Mouse (Mus musculus) forebrain, embryonic 12.5 days (tissue): ENCODE measurements at regions not wholly inside any gene's neighbourhood (a gene's known extent, or its start where the extent isn't known, plus 50 kb on each side); places are given as distances from the start of the nearest gene placed in this dataset.
A peak's percentile ranks its signal among the peaks of the same experiment; 100 is the strongest.

Experiments
- ATAC-seq: fragments of 200-750 bp; cut with Nextera tagmentation; 2 replicates; pipeline ENCODE4 v1.8.0; 2017; ENCODE audit warnings: moderate TSS enrichment; ENCODE audit not compliant: low FRiP score
- H3K27ac ChIP-seq: fragments of 300-500 bp; sonication (generic); 2 replicates; pipeline ENCODE4 v1.5.1; 2016; ENCODE audit warnings: mild to moderate bottlenecking
- H3K27me3 ChIP-seq: fragments of 300-500 bp; sonication (generic); 2 replicates; pipeline ENCODE4 v1.6.1; 2016; ENCODE audit warnings: mild to moderate bottlenecking
- H3K36me3 ChIP-seq: fragments of 300-500 bp; sonication (generic); replicated peaks from 2 replicates; pipeline ENCODE4 v1.6.1; 2016; ENCODE audit warnings: mild to moderate bottlenecking
- H3K4me1 ChIP-seq: fragments of 300-500 bp; sonication (generic); 2 replicates; pipeline ENCODE4 v1.6.1; 2016
- H3K4me2 ChIP-seq: fragments of 300-500 bp; sonication (generic); 2 replicates; pipeline ENCODE4 v1.6.1; 2016; ENCODE audit warnings: mild to moderate bottlenecking, moderate library complexity
- H3K4me3 ChIP-seq: fragments of 300-500 bp; sonication (generic); replicated peaks from 2 replicates; pipeline ENCODE4 v1.5.1; 2016; ENCODE audit warnings: mild to moderate bottlenecking
- H3K9ac ChIP-seq: fragments of 300-500 bp; sonication (generic); 2 replicates; pipeline ENCODE4 v1.6.1; 2016; ENCODE audit warnings: mild to moderate bottlenecking
- H3K9me3 ChIP-seq: fragments of 300-500 bp; sonication (generic); 2 replicates; pipeline ENCODE4 v1.6.1; 2016
- WGBS: fragments of 180-500 bp; shearing (Covaris S2); methylation state at CpG from one replicate; pipeline ENCODE4 v1.1.7; 2016; 5-methylcytosine and 5-hydroxymethylcytosine counted together

- H3K4me1 ChIP-seq, result peaks cover 9% of the 10 kb centered on the region
- no peaks in the 10 kb centered on the region for H3K27me3 ChIP-seq
- ATAC-seq, result no peak
- H3K27ac ChIP-seq, result no peak overlapping the region
- H3K36me3 ChIP-seq, result no peaks in the 10 kb centered on the region
- WGBS, result 78% methylated on average over 6 of the region's 6 CpGs
- H3K4me3 ChIP-seq, result no peak overlapping the region
- H3K4me2 ChIP-seq, result no peak overlapping the region
- no peak overlapping the region for H3K9ac ChIP-seq
- no peaks in the 10 kb centered on the region for H3K9me3 ChIP-seq
Observed at GRCm38 (mm10) chr6:111917248-111917721, 356.3 kb upstream of the Lmcd1 start.

- Histone ChIP-seq H3K9ac (no peak overlapping the region), H3K27ac (no peak overlapping the region), H3K9me3 (no peaks in the 10 kb centered on the region), H3K4me2 (no peak overlapping the region), H3K4me1 (peaks cover 9% of the 10 kb centered on the region), H3K27me3 (no peaks in the 10 kb centered on the region), H3K4me3 (no peak overlapping the region), H3K36me3 (no peaks in the 10 kb centered on the region)
- no peak for ATAC-seq
- 91% methylated on average over 3 of the region's 3 CpGs for WGBS
Observed at GRCm38 (mm10) chr6:111917868-111918597, 355.5 kb upstream of the Lmcd1 start.

GRCm38 (mm10) chr6:111932596-111932995, 341.0 kb upstream of the Lmcd1 start:
- Histone ChIP-seq H3K9me3 (no peaks in the 10 kb centered on the region), H3K4me3 (no peak overlapping the region), H3K27ac (no peak overlapping the region), H3K36me3 (no peaks in the 10 kb centered on the region), H3K9ac (no peak overlapping the region), H3K4me2 (no peak overlapping the region), H3K4me1 (no peaks in the 10 kb centered on the region), H3K27me3 (no peaks in the 10 kb centered on the region)
- no peak for ATAC-seq
- 73% methylated on average over 2 of the region's 2 CpGs for WGBS

- Histone ChIP-seq H3K27ac (no peak overlapping the region), H3K4me2 (no peak overlapping the region), H3K9me3 (no peaks in the 10 kb centered on the region), H3K4me3 (no peak overlapping the region), H3K4me1 (no peaks in the 10 kb centered on the region), H3K36me3 (no peaks in the 10 kb centered on the region), H3K27me3 (no peaks in the 10 kb centered on the region), H3K9ac (no peak overlapping the region)
- ATAC-seq, result no peak
- WGBS, result 71% methylated on average over 1 of the region's 1 CpGs
Observed at GRCm38 (mm10) chr6:111954401-111954800, 319.2 kb upstream of the Lmcd1 start.

- Histone ChIP-seq H3K27ac (no peak overlapping the region), H3K9ac (no peak overlapping the region), H3K27me3 (no peaks in the 10 kb centered on the region), H3K4me2 (no peak overlapping the region), H3K4me3 (no peak overlapping the region), H3K4me1 (no peaks in the 10 kb centered on the region), H3K36me3 (no peaks in the 10 kb centered on the region), H3K9me3 (no peaks in the 10 kb centered on the region)
- 76% methylated on average over 3 of the region's 3 CpGs for WGBS
- no peak for ATAC-seq
Observed at GRCm38 (mm10) chr6:111965766-111966165, 307.8 kb upstream of the Lmcd1 start.

- ATAC-seq, result no peak
- Histone ChIP-seq H3K27me3 (no peaks in the 10 kb centered on the region), H3K4me1 (no peaks in the 10 kb centered on the region), H3K4me3 (no peak overlapping the region), H3K4me2 (no peak overlapping the region), H3K27ac (no peak overlapping the region), H3K36me3 (no peaks in the 10 kb centered on the region), H3K9ac (no peak overlapping the region), H3K9me3 (no peaks in the 10 kb centered on the region)
- 78% methylated on average over 1 of the region's 1 CpGs for WGBS
Observed at GRCm38 (mm10) chr6:111985452-111985851, 288.1 kb upstream of the Lmcd1 start.

- Histone ChIP-seq H3K4me1 (no peaks in the 10 kb centered on the region), H3K9ac (no peak overlapping the region), H3K4me3 (no peak overlapping the region), H3K9me3 (no peaks in the 10 kb centered on the region), H3K27me3 (no peaks in the 10 kb centered on the region), H3K36me3 (no peaks in the 10 kb centered on the region), H3K27ac (no peak overlapping the region), H3K4me2 (no peak overlapping the region)
- ATAC-seq, result no peak
- 81% methylated on average over 3 of the region's 3 CpGs for WGBS
Observed at GRCm38 (mm10) chr6:111995823-111996222, 277.7 kb upstream of the Lmcd1 start.

GRCm38 (mm10) chr6:112003784-112004471, 269.6 kb upstream of the Lmcd1 start:
- Histone ChIP-seq H3K4me3 (no peak overlapping the region), H3K4me1 (no peaks in the 10 kb centered on the region), H3K36me3 (no peaks in the 10 kb centered on the region), H3K9me3 (no peaks in the 10 kb centered on the region), H3K9ac (no peak overlapping the region), H3K4me2 (no peak overlapping the region), H3K27me3 (no peaks in the 10 kb centered on the region), H3K27ac (no peak overlapping the region)
- 48% methylated on average over 3 of the region's 3 CpGs for WGBS
- peak; percentile 86; the same call in 1 of the 2 replicates for ATAC-seq

- no peak overlapping the region for H3K27ac ChIP-seq
- no peaks in the 10 kb centered on the region for H3K36me3 ChIP-seq
- no peak for ATAC-seq
Observed at GRCm38 (mm10) chr6:112026261-112027205, 247.0 kb upstream of the Lmcd1 start.

GRCm38 (mm10) chr6:112050548-112051184, 222.9 kb upstream of the Lmcd1 start:
- Histone ChIP-seq H3K4me2 (no peak overlapping the region), H3K9me3 (no peaks in the 10 kb centered on the region), H3K9ac (no peak overlapping the region), H3K4me1 (no peaks in the 10 kb centered on the region), H3K36me3 (no peaks in the 10 kb centered on the region), H3K27me3 (no peaks in the 10 kb centered on the region), H3K27ac (no peak overlapping the region), H3K4me3 (no peak overlapping the region)
- 0 out of 2 replicates have a peak, but pooled peaks have one; percentile 41 for ATAC-seq
- WGBS, result 72% methylated on average over 6 of the region's 6 CpGs

More at GRCm38 (mm10) chr6:112026261-112027205, 247.0 kb upstream of the Lmcd1 start:
- H3K9me3 ChIP-seq, result no peaks in the 10 kb centered on the region
- no peak overlapping the region for H3K4me3 ChIP-seq
- WGBS, result 52% methylated on average over 1 of the region's 1 CpGs
- no peaks in the 10 kb centered on the region for H3K27me3 ChIP-seq
- H3K9ac ChIP-seq, result no peak overlapping the region
- H3K4me2 ChIP-seq, result no peak overlapping the region
- no peaks in the 10 kb centered on the region for H3K4me1 ChIP-seq

- 77% methylated on average over 6 of the region's 6 CpGs for WGBS
- ATAC-seq, result no peak
- Histone ChIP-seq H3K9me3 (no peaks in the 10 kb centered on the region), H3K27ac (no peak overlapping the region), H3K27me3 (no peaks in the 10 kb centered on the region), H3K4me2 (no peak overlapping the region), H3K4me3 (no peak overlapping the region), H3K9ac (no peak overlapping the region), H3K4me1 (no peaks in the 10 kb centered on the region), H3K36me3 (no peaks in the 10 kb centered on the region)
Observed at GRCm38 (mm10) chr6:112052193-112052592, 221.4 kb upstream of the Lmcd1 start.

- Histone ChIP-seq H3K4me1 (no peaks in the 10 kb centered on the region), H3K27me3 (no peaks in the 10 kb centered on the region), H3K27ac (no peak overlapping the region), H3K4me3 (no peak overlapping the region), H3K9me3 (no peaks in the 10 kb centered on the region), H3K9ac (no peak overlapping the region), H3K4me2 (no peak overlapping the region), H3K36me3 (no peaks in the 10 kb centered on the region)
- 63% methylated on average over 1 of the region's 1 CpGs for WGBS
- ATAC-seq, result no peak
Observed at GRCm38 (mm10) chr6:112057895-112058294, 215.7 kb upstream of the Lmcd1 start.
